Mouse (Mus musculus) gonadal fat pad, adult 2 months (tissue): ENCODE measurements at regions not wholly inside any gene's neighbourhood (a gene's known extent, or its start where the extent isn't known, plus 50 kb on each side); places are given as distances from the start of the nearest gene placed in this dataset.

ENCODE experiments used
- DNase-seq: peaks from one replicate; pipeline ENCODE4 v3.0.0-alpha.2; 2012; ENCODE audit warnings: low read depth

DNA sequence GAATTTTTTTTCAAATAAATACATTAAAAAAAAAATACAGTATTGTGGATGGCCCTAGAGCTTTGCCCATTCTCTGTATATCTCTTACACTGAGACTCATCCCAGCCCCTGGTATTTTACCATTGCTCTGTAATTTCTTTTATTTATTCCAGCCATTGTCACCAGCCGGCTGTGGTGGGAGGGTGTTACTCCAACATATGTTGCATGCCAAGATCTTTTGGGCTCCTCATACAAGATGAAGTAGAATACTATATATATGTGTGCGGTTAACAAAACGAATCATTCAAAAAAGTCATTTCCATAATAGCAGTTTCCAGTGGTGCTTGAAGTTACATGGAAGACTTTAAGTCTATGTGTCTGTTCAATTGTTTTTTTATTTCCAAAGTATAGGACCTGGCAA is 268.0 kb upstream of the Npvf start:
- no peak for DNase-seq

DNA sequence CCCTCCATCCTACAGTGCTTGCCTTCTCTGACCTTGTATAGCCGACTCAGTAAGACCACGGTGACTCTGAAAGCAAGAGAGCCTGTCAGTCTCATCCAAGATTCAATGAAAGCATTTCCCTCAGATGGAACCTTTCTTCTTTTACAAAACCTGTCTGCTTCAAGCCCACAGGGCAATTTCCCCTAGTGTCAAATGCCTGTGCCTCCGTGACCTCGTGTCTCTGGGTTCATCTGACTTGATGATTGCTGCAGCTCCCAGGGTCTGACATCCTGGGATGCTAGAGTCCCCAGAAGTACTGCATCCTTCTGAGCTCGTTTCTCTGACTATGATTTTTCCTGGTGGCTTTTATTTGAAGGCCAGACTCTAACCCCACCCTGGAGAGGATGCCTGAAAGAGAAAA is 270.3 kb upstream of the Npvf start:
- no peak for DNase-seq

DNA sequence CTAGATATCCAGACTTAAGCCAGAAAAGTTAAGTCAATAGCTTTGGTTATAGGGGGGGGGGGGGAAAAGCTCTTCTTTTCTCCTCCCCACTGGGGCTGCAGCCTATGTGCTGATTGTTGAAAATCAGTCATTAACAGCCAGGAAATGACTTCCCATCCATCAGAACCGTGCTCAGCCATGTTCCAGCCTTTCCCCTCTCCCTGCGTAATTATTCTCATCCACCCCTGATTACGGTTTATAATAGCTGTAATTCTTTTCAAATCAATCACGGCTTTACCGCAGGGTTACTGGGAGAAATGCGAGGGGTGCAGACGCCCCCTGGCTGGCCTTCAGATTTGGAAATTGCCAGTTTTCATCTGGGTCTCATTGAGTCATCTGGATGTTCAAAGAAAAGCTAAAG is 270.8 kb upstream of the Npvf start:
- no peak for DNase-seq

DNA sequence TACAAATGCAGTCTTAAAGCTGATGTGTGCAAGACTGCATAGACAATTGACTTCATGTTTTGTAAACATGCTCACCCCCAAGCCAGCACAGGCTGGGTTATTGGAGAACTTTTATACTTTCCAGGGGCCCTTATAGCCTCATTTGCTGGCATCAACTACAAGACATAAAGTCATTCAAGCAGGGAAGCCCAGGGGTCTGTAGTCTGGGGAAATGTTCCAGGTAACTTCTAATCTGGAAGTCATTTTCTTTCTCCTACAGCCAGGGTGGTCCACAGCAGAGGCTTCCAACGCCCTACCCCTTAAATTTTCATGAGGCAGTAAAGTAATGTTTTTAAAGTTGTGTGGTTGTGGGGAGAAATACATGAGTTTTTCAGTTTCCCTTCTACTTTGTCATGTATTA is 272.1 kb upstream of the Npvf start:
- DNase-seq, result no peak

DNA sequence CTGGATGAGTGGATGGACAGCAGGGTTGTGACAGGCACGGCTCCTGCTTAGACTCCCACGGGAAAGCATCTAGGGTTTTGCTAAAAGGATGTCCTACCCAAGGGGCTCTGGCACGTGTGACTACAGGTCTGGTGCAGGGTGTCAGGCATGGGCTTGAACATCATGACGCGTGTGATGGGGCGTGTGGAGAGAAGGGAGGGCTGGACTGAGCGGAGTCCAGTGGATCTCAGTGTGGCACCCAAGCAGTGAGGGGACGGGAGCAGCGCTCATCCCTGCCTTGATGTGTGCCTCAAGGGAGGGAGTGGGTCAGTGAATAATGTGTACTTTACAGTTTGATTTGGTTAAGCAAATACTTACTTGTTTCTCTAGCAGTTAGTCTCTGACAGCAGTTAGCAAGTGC is 275.3 kb upstream of the Npvf start:
- DNase-seq, result no peak

DNA sequence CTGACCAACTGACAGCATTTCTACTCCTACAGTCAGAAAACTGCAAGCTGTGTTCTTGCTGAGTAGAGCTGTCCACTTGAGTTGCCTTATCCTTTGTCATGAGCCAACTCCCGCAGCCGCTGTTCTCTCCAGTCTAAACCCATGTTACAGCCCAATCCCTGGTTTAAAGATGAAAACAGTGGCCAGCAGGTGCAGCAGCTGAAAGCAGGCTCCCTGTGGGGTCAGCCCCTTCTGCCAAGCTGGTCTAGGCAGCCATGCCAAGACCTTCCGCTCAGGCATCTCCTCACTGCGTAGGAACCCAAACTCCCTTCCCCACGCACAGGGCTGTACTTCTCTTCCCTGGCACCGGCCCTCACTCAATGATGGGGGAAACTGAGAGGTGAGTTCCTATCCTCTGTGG is 279.3 kb upstream of the Npvf start:
- DNase-seq, result no peak

DNA sequence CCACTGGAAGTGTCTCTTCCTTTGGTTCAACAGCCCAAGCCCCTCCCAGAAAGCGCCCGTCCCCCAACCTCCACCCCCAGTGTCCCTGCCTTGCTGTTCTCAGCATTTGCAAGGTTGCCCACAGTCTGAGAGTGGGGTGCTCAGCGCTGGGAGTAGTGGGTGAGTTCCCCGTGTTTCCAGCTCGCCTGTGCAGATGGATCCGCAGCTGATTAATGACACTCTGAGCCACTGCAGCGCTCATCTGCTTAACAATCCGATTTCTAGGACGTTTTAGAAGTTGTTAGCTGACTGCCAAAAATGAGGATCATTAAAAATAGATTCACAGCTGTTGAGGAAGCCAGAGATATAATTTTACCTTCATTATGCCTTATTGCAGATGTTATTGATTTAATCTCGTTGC is 280.0 kb upstream of the Npvf start:
- no peak for DNase-seq

DNA sequence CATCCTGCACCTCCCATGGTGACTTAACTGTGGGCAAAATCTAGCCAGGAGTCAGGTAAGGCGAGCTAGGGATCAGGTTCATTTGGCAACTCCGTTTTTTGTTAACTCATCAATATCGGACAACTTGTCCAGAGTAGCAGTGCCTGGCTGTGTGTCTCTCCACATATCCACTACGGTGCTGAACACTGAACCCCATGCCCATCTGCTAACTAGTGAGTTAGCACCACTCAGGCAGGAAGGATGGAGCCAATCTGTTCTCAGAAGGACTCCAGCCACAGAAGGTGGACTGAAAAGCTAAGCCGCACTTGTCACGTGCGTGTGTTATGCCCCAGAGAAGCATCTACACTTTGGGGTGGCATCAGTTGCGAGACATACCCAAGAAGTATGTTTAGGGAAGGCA is 282.1 kb upstream of the Npvf start:
- DNase-seq, result no peak

DNA sequence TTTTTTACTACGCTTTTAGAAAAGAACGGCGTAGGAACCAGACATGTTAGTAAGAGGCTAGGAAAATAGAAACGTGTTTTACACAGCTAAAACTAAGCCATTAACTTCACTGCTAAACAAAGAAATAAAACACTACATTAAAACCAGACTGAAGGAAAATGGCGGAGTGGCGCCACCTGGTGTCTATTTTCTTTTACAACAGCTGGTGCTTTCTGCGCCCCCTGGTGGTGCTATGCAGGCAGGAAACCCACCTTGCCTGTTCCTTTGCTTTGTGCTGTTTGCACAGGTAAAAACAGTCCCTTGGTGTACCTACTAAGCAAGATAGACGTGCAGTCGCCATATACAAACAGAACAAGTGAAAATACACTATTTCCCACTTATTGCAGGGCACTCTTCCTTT is 282.9 kb upstream of the Npvf start:
- DNase-seq, result no peak

DNA sequence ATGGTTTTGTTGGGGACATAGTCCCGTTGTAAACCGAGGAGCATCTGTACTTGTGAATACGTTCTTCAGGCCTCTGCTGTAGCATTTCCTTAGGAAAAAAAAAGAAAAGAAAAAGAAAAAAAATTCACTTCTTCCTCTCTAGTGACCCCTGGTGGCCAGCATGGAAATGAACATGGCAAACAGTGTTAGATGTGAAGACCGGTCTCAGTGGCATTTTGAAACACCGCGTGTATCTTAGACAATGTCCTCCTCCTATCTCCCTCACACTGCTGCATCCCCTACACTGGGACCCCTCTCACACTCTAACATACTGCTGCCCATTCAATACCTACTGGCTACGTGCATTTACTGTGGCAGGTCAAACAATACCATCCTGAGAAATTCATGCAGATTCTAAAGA is 284.6 kb upstream of the Npvf start:
- DNase-seq, result no peak

DNA sequence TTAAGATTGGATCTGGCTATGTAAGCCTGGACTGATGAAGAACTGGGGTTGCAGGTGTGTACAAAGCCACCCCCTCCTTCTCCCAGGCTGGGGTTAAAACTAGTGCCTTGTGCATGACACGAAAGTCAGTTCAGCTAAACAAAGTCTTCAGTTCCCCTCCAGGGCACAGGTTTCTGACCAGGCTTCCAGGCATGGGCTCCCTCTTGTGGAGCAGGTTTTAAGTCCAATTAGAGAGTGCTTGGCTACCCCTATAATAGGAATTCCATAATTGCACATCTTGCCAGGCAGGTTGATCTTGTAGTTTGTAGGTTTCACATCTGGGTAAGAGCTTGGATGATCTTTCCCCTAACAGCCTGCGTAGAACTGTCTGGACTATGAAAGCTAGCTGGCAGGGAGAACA is 285.2 kb upstream of the Npvf start:
- no peak for DNase-seq

DNA sequence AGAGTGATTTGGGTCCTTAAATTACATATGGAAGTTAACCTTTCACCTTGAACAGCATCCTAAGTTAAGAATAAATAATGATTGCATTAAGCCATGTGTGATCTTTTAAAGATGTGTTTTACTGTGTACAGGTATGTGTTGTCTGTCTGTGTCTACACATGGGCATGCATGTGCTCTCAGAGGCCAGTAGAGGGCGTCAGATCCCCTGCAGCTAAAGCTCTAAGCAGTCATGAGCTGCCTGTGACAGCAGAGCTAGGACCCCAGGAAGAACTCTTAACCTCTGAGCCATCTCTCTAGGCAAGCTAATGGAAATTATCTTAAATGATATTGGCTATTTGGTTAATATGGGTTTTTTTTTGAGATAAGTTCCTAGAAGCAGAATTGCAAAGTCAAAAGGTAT is 285.9 kb upstream of the Npvf start:
- DNase-seq, result no peak

DNA sequence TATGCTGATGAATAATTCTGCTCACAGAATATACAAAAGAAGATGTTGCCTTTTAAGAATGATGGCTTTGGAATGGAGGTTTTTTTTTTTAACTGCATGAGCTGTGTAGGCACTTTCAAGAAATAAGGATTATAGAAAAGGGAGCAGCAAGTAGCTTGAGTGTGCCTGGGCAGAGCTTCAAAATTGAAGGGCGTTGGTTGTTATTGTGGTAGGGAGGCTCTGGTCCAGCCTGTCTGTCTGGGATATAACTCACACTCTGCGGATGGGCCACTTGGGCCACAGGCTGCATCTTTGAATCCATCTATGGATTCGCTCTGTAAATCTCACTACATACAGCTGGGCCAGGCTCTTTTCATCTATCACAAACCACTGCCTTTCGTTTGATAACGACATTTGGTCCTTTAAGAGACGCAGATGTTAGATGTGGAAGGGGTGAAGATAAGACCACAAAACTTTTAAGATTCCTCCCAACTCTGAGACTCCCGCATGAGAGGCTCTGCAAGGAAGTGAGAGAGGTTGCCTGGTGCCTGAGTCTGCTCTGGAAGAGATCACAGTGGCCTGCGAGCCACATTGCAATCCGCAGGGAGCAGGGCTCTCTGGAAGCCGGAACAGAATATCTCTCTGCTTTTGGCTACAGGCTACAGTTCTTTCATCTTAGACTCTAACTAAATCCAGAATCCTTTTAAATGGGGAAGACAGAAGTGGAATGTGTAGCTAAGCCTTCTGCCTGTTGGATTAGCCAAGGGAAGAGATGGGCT is 286.6 kb upstream of the Npvf start:
- DNase-seq, result no peak

DNA sequence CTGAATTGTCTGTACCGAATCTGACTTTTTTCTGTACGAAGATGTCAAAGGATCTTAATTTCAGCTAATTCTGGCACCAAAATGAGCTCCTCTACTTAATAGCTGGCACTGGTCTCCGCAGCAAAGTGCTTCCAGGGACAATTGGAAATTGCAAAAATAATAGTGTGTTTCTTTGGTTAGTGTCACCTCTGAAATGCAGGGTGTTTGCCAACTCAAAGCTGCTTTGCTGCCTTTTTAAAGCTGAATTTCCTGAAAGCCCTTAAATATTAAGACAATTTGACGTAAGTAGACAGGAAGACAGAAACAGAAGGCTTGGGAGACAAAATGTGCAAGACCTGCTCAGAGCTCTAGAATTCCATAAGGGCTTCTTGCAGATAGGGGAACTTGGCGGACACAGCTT is 288.5 kb upstream of the Npvf start:
- DNase-seq, result no peak

DNA sequence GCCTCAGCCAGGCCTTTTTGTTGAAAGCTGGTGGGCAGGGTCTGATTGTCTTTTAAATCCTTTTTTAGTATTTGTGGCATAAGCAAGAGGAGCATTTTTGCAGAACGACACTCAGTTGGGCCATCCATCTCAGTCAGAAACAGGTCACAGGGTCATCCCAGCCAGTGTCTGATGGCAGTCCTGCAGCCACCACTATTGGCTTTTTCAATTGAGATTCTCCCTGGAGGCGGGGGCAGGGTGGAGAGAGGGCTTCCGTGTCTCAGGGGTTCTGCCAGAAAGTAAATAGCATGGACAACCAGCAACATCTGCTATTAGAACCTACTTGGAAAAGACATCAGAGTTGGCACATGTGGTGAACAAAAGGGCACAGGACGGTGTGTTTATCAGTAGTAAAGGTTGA is 293.8 kb upstream of the Npvf start:
- no peak for DNase-seq

DNA sequence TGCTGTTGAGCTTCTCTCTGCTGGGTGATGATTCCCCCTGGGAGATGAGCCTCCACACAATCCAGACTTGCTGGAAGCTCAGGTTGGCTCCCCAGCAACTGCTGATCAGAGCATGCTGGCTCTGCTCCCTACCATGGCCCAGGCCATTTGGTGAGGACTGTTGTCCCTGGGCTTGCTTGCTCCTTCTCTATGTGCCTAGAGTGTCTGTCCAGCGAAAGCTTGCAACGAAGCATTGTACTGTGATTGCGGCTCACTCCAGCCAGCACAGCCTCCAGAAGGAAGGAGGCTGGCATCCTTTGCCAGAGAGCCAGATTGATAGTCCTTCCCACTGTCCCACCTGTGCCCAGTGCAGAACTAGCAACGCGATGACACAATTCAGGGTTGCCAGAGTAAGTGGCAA is 295.1 kb upstream of the Npvf start:
- DNase-seq, result no peak

DNA sequence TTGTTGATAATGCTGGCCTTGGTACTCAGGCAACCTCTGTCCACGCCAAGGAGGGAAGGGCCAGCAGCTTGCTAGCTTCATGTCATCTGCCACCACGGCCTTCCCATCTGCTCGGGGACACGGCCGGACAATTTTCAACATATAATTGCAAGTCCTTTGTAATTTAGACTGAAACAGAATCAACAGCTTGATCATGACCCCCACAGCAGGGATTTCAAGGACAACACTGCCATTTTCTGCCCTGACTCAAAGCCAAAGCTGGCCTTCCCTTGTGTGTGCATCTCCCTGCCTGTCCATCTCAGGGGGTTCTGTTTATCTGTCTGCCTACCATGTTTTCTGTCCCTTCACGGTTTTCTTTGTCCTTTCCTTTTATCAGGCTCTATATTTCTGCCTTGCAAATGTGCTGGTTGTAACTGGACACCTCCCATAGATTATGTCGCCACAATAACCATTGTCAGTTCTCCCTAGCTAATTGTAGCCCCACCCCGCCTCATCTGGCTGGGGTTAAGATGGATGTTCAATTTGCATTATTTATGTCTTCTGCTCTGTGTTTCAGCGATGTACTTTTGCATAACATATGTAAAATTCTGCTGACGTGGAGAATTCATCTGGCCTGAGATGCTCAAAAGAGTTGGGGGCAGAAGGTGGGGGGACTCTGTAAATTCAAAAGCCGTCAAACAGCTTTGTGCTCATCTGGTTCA is 295.8 kb upstream of the Npvf start:
- DNase-seq, result no peak

DNA sequence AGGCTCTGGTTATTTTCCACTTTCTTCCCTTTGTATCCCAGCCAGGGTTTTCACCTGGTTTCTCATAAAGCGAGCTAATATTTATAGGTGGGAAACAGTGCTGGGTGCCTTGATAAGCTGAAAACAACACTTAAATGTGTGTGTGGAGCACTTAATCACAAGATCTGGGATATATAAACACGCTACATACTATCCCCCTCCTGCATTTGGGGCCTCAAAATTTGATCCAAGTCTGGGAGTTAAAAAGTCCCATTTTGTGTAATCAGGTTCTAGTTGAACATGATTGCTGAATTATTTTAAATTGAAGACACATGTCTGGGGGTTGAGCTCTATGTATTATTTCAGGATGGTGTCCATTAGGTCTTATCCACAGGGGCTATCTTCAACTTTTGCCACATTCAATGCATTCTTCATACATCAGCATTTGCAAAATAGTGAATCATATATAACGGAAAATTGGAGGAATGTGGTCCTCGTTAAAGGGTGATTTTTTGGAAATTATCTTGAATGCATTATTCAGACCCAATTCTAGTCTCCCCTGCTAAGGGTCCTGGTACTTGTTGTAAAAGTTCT is 303.2 kb upstream of the Npvf start:
- no peak for DNase-seq

DNA sequence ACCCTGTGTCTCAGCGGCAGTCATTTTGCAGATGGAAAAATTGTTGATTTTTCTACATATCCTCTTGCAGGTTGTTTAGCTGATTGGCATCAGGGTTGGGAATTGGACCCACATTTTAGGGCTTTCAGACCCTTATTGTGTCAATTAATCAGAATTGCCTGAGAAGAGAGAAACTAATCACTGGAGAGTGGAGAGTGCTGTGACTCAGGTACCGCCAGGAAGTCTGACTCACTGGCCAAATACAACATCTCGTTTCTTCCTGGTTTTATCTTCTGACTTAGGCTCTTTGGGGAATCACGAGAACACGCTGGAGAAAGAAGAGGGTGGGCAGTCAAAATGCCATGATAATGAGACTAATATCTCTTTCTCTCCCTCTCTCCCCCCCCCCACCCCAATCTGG is 306.1 kb upstream of the Npvf start:
- DNase-seq, result no peak

DNA sequence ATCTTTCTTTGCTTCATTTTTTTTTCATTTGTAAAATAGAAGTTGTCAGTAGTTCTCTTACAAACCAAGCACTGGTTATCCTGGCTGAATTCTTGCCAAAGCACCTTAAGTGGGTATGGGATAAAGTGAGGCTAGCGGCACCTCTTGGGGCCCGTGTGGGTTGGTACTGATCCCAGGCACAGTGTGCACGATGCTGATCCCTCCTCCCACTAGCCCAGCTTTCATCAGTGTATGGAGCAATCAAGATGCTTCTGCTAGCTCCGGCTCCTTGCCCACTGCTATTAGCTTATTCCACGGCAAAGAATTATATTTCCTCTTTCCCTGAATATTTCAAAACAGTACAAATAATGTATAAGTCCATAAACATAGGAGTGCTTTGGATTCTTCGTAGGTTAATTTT is 307.4 kb upstream of the Npvf start:
- DNase-seq, result no peak

DNA sequence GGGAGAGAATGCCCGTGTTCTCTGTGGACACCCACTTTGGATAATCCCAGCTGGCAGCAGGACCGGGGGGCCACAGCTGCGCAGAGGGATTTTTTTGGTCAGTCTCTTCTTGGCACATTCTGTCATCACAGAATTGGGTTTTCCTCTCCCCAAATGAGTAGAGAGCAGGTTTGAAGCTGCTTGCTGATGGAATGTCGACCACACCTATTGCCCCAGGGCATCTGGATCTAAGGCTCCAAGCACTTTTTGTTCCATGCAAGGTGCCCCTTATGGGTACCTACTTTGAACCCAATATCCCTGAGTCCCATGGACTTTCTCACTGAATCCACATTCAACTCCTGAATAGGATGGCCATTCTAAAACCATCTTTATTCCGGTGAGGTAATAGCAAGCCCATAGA is 314.3 kb upstream of the Npvf start:
- DNase-seq, result no peak

DNA sequence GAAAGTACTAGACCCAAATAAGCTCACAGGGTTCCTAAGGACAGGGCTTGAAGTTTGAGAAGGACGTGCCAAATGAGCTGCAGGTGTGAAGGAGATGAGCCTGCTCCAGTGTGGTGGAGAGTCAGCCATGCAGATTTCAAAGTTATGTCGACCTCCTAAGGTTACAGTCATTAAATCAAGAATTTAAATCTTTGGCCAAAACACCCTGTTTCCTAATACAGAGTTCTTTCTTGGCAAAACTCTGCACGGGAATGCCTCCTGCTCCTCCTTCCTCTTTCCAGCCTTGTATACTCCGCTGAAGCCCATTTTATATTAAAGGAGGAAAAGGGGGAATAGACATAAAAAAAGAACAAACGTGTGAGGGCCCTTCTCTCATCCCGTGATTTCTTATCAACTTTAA is 315.1 kb upstream of the Npvf start:
- DNase-seq, result no peak

DNA sequence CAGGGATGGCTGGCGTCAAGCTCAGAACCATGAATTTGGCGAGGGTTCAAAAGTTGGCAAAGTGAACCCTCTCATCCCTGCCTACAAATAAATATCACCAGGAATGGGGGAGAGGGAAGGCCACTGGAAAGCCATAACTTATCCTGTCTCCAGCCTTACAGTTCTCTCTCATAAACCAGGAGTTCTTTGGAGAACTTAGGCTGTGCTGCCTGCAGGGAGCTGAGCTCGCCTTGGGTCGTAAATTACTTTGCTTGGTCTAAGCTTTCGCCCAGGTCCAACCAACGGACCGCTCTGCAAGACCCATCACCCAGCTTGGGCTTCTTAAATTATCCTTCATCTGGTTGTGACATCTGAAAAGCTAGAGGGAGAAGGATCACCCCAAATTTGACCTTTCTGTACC is 315.8 kb upstream of the Npvf start:
- no peak for DNase-seq

DNA sequence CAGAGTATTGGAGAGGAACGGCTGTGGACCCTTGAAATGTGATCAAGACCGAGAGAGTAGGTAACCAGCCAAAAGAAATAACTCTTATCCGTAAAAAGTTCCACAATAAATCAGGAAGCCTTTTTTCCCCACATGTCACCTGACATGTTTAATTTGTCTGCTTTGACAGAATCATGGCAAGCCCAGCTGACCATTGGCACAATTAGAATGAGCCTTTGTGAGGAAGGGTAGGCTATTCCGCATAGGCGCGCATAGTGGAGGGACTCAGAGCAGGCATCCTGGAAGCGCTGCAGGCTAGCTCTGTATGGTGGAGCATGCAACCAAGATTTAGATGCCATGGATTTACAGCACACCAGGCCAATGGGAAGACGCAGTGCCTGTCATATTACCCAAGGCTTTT is 316.5 kb upstream of the Npvf start:
- DNase-seq, result no peak
